Mouse (Mus musculus) cerebellum, adult 11-12 months (tissue): ENCODE results near the gene Hsd17b6.
"Not testable (repeated sequence)": the region's sequence is repeated elsewhere in the genome, so short reads cannot be mapped to it uniquely, and the experiment has no call there.

Experiments used
- DNase-seq: peaks from one replicate; pipeline ENCODE4 v3.0.0; 2022

Gene Hsd17b6

GRCm38 (mm10) chr10:128007446-128007845 lies at the start of gene Hsd17b6:
Hsd17b6 (minus strand) TSS chr10:128007611.
- DNase-seq = no peak

GRCm38 (mm10) chr10:128053001-128053400 lies 45.6 kb upstream of the Hsd17b6 start:
- DNase-seq = no peak

- DNase-seq = not testable (repeated sequence)
Observed at GRCm38 (mm10) chr10:128052136-128052535, 44.7 kb upstream of the Hsd17b6 start.

GRCm38 (mm10) chr10:128051589-128051988 lies 44.2 kb upstream of the Hsd17b6 start:
- no peak for DNase-seq

GRCm38 (mm10) chr10:128050355-128050754 lies 42.9 kb upstream of the Hsd17b6 start:
- no peak for DNase-seq

- no peak for DNase-seq
Observed at GRCm38 (mm10) chr10:128049741-128050140, 42.3 kb upstream of the Hsd17b6 start.

- DNase-seq = no peak
Observed at GRCm38 (mm10) chr10:128048157-128048556, 40.7 kb upstream of the Hsd17b6 start.

- no peak for DNase-seq
Observed at GRCm38 (mm10) chr10:128043041-128043835, 35.8 kb upstream of the Hsd17b6 start.

GRCm38 (mm10) chr10:128042466-128042865 lies 35.1 kb upstream of the Hsd17b6 start:
- DNase-seq = no peak

GRCm38 (mm10) chr10:128041636-128042035 lies 34.2 kb upstream of the Hsd17b6 start:
- DNase-seq = no peak

GRCm38 (mm10) chr10:128040293-128040692 lies 32.9 kb upstream of the Hsd17b6 start:
- no peak for DNase-seq

GRCm38 (mm10) chr10:128039858-128040257 lies 32.4 kb upstream of the Hsd17b6 start:
- no peak for DNase-seq

GRCm38 (mm10) chr10:128039167-128039566 lies 31.8 kb upstream of the Hsd17b6 start:
- DNase-seq = no peak

GRCm38 (mm10) chr10:128037921-128038320 lies 30.5 kb upstream of the Hsd17b6 start:
- DNase-seq = no peak

GRCm38 (mm10) chr10:128036746-128037425 lies 29.5 kb upstream of the Hsd17b6 start:
- peak; percentile 41 for DNase-seq

- DNase-seq = no peak
Observed at GRCm38 (mm10) chr10:128030860-128031259, 23.4 kb upstream of the Hsd17b6 start.

GRCm38 (mm10) chr10:128029931-128030330 lies 22.5 kb upstream of the Hsd17b6 start:
- no peak for DNase-seq

- DNase-seq = no peak
Observed at GRCm38 (mm10) chr10:128023496-128023895, 16.1 kb upstream of the Hsd17b6 start.

- no peak for DNase-seq
Observed at GRCm38 (mm10) chr10:128022196-128022595, 14.8 kb upstream of the Hsd17b6 start.

- DNase-seq = peak; percentile 86
Observed at GRCm38 (mm10) chr10:128015068-128015934, 7.9 kb upstream of the Hsd17b6 start, which contains the start of gene Prim1. Prim1 (plus strand) TSS chr10:128015168.

- no peak for DNase-seq
Observed at GRCm38 (mm10) chr10:128009735-128010134, 2.3 kb upstream of the Hsd17b6 start.

GRCm38 (mm10) chr10:128008207-128008889 lies 937 bp upstream of the Hsd17b6 start:
- DNase-seq = peak; percentile 43
